Mouse (Mus musculus) fat pad, adult 2 months (tissue): ENCODE measurements at regions not wholly inside any gene's neighbourhood (a gene's known extent, or its start where the extent isn't known, plus 50 kb on each side); places are given as distances from the start of the nearest gene placed in this dataset.
"Not testable (repeated sequence)": the region's sequence is repeated elsewhere in the genome, so short reads cannot be mapped to it uniquely, and the experiment has no call there.

Source experiments
- DNase-seq: peaks from one replicate; pipeline ENCODE4 v3.0.0-alpha.2; 2011; ENCODE audit warnings: low read depth, low spot score; ENCODE audit errors: extremely low read depth

DNA sequence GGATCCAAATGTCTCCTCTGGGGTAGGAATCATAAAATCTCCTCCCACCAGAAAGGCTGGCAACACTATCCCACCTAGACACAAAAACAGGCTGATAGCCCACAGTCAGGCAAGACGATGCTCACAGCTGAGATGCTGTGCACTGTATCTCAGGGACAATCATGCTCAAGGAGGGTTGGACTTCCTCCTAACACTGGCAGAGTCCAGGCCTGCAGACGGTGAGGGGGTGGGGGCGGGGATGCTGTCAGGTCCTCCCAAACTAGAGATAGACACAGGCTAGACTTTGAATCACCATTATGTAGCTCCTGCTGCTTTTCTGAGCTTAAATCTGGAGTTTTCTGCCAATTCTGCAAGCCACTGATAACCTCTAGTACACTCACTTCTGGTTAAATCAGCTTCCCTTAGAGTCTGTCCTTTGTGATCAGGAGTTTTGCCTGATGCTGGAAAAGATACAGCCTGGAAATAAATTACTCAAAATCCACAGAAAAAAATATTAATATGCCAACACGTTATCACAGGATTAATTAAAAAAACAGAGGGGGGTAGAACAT is 445.1 kb upstream of the Smim15 start:
- no peak for DNase-seq

DNA sequence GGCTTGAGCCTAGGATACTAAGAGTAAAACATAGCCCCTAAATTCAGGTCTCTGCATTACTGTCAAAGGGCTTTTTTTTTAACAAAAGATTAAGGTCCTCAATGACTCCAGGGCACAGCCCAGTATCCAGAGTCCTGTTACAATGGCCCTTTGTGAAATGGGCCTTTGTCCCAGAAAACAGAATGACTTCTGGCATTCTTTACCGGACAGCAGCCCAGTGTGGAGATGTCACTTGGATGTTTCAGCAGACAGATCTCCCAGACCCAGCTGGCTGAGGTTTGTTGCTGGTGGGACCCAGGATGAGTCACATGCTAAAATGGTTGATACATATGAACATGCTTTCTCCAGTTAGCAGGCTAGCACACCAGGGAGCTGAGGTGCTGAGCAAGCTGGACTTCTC is 445.9 kb upstream of the Smim15 start:
- DNase-seq: no peak

DNA sequence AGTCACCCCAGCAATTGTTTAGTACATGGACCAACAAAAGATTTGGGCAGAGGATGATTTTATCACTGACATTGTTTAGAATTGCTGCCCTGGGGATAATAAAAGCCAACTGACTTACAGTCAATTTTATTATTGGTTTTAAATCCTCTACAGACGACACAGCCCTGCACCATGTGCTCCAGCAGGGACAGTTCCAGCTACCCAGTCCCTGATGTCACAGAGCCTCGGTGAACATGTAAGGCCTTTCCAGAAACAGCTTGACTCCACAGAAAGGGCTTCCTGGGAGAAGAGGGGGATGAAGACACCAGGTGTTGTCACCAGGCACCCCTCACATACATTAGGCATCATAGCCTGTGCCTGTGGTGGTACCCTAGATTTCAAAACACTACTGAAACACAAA is 447.0 kb upstream of the Smim15 start:
- no peak for DNase-seq

DNA sequence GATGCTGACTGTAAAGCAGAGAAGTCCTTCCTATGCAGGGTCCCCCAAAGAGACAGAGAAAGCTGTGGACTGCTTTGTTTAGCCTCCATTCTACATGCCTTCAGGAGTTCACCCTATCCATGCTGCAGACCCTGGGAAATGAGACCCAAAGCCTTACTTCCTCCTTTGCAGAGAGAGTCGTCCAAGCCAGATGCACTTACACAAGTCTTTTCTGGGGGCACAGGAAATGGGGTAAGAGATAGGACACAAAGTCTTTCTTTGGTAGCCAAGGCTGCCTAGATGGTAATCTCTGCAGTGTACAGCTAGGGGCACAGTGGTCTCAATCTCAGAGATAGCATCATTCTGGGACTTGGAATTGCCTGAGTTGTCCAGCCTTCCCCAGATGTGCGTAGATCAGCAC is 448.1 kb upstream of the Smim15 start:
- no peak for DNase-seq

DNA sequence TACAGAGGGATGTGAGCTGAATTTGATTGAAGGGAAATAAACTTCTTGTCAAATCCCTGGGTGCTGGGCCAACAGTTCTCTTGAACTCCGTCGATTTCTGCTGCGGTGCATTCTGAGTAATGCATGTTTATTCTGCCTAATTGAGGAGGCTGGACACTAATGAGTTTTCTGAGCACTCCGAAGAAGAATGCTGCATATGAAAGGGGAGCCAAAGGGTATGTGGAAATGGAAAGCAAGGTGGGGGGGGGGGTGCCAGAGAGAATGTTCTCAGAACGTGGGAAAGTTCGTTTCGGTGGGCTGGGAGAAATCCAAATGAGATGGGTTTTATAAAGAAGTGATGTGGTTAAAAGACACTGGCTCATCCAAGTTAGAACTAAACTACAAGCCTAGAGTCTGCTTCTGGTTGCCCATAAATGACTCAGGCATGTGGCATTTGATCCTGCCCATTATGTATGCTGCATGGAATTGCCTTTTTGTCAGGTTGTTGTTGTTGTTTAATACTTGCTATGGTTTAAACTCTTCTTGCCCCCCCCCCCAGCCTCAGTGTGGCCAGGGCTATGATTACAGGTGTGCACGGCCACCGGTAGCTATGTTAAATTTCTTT is 455.7 kb upstream of the Smim15 start:
- DNase-seq: no peak

DNA sequence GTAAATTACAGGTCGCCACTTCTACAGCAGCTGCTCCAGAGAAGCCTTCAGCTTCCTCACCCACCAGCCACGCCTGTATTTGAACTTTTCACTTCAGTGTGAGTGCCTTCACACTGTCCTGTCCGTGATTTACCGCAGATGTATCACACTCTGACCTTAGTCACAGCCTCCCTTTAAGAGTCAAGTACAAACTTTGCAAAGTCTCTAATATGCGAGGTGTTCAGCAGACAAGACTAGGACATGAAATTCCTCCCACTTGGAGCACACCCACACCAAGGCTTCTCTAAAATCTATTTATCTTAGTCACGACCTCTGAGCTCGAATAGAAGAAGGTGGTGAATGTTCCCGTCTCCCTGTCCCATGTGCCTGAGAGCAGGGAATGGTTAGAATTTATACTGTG is 456.6 kb upstream of the Smim15 start:
- no peak for DNase-seq

DNA sequence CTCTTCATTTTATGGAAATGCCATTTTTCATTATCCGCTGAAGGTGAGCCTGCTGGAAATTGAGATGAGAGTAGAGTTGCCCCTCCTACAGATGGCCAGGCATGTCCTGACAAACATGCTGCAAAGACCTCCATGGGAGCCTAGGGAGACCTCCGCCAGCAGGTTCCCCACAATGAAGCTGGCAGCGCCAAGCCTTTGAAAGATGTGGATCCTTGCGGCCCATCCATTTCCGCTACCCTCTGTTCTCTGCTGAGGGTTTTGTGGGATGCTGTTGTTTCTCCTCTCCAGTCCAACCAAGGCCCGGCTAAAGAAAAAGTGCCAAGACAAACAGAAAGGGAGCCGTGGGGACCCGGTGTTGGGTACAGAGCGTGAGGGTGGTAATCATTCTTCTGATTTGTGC is 458.3 kb upstream of the Smim15 start:
- DNase-seq: no peak

DNA sequence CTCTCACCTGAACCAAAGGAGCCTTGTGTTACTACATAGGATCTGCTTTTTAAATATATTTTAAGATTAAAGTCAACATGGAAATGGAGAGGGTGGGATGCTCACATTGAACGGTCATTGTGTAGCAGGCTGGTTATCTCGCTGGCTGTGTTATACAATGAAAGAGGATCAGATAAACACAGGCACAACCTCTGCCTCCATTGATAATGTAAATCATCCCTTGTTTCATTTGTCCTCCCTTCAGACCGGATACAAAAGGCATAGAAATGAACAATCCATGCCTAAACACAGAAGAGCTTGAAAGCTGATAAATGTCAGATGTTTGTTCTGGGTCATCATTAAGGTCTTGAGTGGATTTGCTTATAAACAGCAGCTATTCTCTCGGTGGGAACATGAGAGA is 458.9 kb upstream of the Smim15 start:
- DNase-seq: no peak

DNA sequence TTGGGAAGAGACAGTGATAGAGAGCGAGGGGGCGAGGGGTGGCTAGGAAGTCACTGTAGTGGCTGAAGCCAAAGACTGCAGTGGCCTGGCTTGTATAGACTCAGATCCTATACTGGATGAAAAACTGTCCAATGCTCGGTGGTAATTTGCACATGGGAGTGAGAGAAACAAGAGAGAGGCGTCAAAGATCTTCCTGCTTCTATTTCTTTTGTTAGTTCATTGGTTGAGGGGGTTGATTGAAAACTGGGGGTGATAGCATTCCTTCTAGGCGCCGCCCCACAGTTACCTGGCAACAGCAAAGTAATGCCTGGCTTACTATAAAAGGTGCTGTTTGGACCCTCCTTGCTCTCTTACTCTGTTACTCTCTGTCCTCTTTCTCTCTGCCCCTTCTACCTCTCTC is 465.3 kb upstream of the Smim15 start:
- no peak for DNase-seq

DNA sequence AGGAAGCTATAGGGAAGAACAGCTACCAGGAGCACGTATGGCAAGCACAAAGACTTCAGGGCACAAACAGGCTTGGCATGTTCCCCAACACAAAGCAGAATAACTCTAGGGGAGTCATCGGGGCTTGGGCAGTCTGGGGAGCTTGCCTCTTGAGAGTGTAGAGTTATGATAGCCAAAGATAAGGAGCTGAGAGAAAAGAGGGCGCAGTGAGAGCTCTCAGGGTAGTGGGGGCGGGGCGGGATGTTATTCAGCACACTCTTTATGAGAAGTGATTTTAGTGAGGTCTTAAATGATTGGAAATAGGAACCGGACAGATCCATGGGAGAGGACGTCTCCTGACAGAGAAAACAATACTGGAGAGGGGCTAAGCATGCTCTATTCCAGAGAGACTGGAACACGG is 466.4 kb upstream of the Smim15 start:
- no peak for DNase-seq

DNA sequence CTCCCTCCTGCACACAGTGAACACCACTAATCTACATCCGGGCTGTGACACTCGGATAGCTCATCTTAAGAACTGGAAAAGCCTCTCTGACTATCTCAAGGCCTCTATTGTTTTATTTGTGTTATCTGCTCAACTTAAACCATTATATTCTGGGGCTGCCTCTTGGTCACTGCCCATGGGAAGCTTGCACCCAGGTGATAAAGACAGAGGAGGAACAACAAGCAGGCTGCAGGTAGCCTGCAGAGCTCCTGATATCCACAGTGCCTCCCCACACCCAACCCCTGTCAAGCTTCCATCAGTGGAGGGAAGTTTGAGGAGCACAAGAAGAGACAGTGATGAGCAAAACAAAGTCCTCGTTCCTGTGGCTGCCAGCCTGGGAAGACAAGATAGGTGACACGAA is 467.0 kb upstream of the Smim15 start:
- DNase-seq: no peak

DNA sequence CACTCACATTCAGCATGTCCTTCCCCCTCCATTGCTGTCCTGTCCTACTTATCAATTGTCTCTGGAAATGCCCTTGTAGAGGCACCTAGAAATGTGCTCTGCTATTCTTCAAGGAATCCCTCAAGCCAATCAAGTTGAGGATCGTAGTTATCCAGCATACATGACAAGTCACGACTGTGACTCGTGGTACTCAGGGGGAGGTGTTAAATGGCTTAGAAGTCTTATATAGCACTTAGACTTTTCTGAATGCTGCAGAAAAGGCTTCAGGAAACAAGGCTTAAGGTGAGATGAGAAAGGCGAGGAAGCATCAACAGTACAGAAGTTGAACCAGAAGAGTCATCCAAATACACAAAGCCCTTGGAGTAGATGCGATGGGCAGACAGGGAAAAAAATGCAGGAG is 467.5 kb upstream of the Smim15 start:
- no peak for DNase-seq

DNA sequence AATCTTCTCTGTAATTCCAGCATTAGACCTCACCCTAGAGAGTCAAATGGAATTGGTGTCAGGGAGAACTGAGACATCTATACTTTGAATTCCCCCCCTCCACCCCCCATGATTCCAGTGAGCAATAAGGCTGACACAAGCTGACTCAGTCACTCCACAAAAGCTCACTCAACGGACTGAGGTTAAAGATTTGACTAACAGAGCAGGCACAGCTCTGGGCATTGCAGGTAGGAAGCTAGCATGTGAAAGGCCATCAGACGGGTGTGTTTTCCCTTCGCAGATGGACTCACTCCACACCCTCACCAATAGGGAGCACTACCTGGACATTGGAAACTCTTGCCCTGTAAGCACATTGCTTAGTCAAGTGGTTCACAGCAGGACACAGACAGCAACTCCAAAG is 469.2 kb upstream of the Smim15 start:
- DNase-seq: no peak

DNA sequence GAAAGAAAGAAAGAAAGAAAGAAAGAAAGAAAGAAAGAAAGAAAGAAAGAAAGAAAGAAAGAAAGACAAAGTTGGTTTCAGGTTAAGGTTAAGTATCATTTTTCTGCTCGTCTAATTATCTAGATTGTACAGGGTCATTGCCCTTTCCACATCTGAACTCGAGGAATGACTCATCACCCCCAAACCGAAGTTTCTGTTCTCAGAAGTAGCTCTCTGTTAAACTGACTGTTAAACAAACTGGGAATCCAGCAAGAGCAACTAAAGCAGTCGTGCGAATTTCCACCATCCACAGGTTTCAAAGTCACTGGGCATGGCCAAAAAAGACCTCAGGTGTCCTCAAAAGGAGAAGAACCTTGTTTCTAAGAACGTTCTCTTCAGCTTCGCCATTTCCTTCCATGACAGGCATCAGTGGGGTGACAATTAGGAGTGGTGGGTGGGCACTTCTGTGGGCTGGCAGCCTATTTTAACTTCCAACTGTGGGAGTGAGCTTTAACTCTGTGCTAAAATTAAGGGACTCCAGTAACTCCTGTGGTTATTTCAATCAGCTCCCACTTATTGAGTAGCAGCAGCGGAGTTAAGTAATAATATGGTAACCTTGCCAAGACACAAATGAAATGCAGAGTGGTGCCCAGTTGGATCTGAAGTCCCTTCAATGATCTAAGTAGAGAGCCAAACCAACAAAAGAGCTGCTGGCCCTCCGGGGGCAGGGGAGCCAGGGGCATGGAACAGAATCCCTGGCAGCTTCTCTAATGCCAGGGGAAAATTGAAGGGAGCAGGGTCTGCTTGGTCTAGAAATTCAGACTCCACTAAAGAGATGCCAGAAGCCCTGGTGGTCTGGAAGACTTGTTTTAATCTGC is 470.5 kb upstream of the Smim15 start:
- DNase-seq: no peak

DNA sequence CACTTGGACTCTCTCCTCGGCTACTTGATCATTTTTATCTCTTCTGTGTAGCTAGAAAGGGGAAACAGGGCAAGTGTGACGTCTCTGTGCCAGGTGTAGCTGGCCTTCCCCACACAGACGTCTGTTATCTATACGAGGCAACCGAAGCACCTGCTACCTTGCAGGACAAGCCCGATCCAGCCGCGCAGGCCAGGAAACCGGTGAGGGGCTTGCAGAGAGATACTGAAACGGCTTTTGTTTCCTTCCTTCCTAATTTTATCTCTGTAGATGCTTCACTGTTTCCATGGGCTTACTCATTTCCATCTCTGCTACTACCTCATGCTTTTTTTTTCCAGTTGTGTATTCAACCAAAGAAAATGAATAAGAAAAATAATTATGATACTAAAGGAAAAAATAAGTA is 472.7 kb upstream of the Smim15 start:
- DNase-seq: no peak

DNA sequence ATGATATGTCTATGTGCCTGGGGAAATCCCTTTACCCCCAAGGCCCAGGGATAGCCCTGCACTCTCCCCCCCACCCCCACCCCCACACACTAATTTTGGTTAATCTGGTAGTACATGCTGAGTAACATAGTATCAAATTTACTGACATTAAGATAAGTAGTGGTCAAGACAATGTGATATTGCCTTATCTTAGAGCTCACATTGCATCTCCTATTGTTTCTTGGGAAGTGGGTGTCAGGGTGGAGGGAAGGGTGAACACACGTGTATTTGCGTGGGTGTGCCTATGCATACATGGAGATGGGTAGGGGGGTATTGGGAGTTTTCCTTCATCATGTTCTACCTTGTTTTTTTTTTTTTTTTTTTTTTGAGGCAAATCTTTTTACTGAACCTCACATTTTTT is 474.8 kb upstream of the Smim15 start:
- no peak for DNase-seq

DNA sequence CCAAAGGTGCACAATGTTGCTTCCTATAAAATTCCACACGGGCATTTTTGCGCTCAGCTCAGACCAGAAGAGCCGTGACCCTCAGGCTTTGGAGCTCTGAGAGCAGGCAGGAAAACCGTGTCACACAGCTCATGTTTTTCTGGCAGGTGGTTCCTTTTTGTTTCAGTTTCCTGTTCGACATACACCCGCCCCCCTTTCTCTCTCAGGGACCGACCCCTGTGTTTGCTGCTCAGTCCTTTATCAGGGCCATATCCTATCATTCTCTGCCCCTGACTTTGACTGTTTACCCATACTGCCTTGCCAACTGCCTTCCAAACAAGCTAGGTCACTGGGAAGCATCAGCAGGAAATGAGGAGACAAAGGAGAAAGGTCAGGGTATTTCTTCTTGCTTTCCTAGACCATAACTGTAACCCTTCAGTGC is 475.5 kb upstream of the Smim15 start:
- DNase-seq: no peak

DNA sequence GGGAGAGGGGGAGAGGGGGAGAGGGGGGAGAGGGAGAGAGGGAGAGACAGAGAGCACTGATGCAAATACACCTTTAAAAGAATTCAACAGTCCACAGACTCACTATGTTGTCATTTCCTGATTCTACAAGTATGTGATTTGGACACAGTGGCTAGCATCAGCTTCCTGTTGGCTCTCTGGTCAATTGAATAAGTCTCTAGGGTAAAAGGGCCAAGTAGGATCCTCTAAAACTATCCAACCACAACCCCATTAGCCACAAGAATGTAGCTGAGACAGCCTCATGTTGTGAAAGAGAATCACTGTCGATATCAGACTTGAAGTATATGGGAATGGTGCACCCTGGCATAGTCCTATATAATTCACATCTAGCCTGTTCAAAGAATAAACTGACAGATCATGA is 481.8 kb upstream of the Smim15 start:
- no peak for DNase-seq

DNA sequence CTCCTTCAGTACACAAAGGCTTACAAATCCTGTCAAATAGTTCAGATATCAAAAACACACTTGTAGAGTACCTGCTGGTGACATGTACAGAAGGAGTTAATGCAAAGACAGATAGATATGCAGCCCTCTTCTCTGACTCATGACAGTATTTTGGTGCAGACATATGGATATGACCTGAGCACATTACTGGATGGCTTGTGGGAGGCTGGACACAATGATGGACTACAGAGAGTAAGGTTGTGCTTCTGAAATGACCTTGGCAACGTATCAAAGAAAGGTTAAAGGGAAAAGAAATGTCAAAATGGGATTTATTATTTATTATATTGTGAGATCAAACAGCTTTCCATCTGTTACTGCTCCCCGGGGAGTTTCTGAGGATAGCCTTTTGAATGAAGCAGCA is 482.7 kb upstream of the Smim15 start:
- no peak for DNase-seq

DNA sequence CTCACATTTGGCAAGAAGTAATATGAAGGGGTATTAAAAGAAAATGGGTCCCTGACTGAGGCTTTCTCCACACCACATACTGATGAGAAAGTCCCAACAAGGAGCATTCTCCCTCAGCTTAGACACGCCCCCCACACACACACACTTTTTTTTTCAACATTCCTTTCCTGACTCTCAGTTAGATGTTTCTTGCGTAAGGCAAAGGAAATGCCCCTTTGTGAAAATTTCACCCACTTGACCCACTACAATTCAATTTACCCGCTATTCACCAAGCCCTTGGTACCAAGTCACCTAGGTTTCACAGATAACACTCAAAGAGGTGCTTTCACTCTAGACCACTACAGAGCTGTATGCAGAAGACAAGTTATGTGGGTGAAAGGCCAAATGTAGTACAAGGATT is 488.3 kb upstream of the Smim15 start:
- no peak for DNase-seq

DNA sequence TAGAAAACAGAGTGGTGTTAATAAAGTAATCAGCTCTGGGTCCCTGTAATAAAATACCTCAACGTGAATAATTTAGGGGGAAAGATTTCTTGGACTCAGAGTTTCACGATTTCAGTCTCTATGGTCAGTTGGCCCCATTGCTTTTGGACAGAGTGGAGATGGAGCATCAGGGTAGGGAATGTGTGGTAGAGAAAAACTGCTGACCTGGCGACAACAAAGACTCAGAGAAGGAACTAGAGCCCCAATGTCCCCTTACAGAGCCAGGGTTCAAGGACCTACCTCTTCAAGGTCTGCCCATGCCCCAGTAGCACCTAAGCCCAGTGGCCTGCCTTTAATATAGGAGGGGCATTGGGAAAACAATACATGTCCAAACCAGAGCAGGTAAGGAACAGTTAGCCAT is 490.2 kb upstream of the Smim15 start:
- no peak for DNase-seq

DNA sequence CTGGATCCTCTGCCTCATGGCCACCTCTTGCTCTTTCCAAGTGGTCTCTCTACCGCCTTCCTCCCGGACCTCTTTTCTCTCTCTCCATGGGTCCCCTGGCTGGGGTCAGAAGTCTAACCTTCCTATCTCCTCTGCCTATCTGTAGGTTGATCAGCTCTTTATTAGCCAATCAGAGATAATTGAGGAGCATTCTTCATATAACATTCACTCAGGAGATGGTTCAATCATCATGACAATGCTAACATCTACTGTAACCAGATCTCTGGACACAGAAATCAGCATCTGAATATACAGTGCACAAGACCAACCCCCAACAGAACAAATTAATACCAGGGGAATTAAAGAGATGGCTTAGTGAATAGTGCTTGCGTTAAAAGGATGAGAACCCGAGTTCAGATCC is 492.1 kb upstream of the Smim15 start:
- no peak for DNase-seq

DNA sequence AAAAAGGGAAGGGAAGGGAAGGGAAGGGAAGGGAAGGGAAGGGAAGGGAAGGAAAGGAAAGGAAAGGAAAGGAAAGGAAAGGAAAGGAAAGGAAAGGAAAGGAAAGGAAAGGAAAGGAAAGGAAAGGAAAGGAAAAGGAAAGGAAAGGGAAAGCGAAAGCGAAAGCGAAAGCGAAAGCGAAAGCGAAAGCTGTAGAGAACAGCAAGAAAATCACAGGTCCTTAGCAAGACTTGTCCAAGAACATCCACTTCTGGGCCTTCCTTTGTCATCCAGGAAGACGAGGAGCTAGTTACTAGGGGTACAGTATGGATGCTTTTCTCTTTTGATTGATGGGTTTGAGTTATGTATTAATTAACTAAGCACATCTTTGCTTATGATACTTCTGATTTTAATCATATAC is 494.3 kb upstream of the Smim15 start:
- not testable (repeated sequence) for DNase-seq
